Mouse (Mus musculus): ENCODE measurements around the gene Olfr393. TPM values are rescaled to one million over a fixed set of nuclear protein-coding genes. Genes with fewer than 3 reads are reported as not detected.

Olfr393 gene
- total RNA-seq (2021): not detected
- long read RNA-seq, experiment 1: 0 reads
- long read RNA-seq, experiment 2: 0 reads

DNA sequence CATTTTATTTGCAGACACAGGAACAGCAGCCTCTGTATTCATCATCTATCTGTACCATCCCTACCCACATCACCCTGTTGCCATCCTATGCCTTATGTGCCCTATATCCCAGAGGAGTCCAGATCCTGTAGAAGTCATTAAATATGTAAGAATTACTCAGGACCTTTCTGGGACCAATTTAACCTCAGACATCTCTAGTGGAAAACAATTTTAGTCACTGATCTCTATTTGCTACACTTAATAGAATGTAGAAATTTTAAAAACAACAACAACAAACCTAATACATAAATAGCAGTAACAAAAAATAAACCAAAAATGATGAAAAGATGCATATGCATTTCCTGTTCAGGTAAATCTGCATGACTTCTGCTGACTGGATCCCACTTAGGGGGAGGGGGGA lies at the start of gene Olfr393:
Olfr393 (minus strand) TSS at position 101 of the 400 bp plus-strand sequence.
- DNase-seq (ENCODE audit: low spot score in 2 of 2): no peak

DNA sequence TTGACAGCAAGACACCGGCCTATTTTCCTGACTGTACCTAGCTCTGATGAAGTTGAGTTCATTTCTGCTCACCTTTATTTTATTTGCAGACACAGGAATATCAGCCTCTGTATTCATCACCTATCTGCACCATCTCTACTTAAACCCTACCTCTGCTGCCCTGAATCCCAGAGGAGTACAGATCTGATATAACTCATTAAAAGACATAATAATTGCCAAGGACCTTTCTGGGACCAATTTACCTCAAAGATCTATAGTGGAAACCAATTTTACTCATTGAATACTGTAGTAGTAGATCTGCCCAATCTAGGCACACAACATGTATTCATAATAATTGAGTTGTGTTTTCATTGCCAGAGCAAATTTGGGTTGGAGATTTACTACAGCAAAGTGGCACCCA lies 39.4 kb upstream of the Olfr393 start, which contains the start of gene Olfr394:
Olfr394 (minus strand) TSS at position 101 of the 400 bp plus-strand sequence.
- DNase-seq (ENCODE audit: low spot score in 2 of 2): no peak

DNA sequence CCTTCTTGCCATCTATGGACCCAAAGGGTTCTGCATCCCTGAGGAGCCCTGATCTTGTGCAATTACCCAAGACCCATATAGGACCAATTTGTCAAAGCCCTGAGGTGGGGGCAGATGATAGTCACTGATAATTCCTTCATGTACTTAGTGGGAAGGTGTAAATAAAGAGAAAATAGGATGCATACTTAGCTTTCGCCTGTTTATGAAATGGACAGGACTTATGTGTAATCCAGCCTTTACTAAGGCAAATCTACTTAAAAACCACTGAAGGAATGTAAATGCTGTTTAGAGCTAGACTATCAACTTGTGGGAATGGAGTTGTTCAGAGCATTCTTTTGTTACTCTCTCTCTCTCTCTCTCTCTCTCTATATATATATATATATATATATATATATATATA lies 34.3 kb downstream of the Olfr393 start, which contains the start of gene Olfr392:
Olfr392 (minus strand) TSS at position 101 of the 400 bp plus-strand sequence.
- no peak for DNase-seq (ENCODE audit: low spot score in 2 of 2)

DNA sequence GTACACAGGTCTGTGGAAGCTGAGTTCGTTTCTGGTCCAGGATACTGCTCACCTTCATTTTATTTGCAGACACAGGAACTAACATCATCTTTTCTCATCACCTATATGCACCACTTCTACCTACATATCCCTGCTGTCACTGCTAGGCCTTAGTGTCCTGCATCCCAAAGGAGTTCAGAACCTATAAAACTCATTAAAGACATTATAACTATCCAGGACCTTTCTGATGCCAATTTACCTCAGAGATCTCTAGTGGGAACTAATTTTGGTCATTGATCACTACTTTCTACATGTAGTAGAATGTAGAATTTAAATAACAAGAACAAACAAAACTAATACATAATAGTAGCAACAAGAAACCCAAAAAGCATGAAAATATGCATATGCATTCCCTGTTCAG lies 48.3 kb downstream of the Olfr393 start, which contains the start of gene Olfr391-ps:
Olfr391-ps (minus strand) TSS at position 101 of the 400 bp plus-strand sequence.
- no peak for DNase-seq (ENCODE audit: low spot score in 2 of 2)

Other genes starting within 250 kb of the Olfr393 start
- not detected for gene Zfp735, start 162.7 kb downstream of the Olfr393 start, total RNA-seq (2021)
- gene Olfr389, start 70.7 kb downstream of the Olfr393 start, total RNA-seq (2021): not detected
- gene Olfr390, start 68.5 kb downstream of the Olfr393 start, total RNA-seq (2021): not detected
- gene Olfr391-ps, start 48.4 kb downstream of the Olfr393 start, total RNA-seq (2021): not detected
- gene Olfr392, start 34.4 kb downstream of the Olfr393 start, total RNA-seq (2021): not detected
- gene Olfr394, start 39.3 kb upstream of the Olfr393 start, total RNA-seq (2021): not detected
- not detected for gene Olfr395, start 57.8 kb upstream of the Olfr393 start, total RNA-seq (2021)
- not detected for gene Olfr23, start 85.2 kb upstream of the Olfr393 start, total RNA-seq (2021)
- gene Olfr397, start 109.4 kb upstream of the Olfr393 start, total RNA-seq (2021): not detected
- not detected for gene Olfr398, start 139.0 kb upstream of the Olfr393 start, total RNA-seq (2021)
- gene Olfr139, start 205.1 kb upstream of the Olfr393 start, total RNA-seq (2021): not detected
- gene Olfr399, start 205.2 kb upstream of the Olfr393 start, total RNA-seq (2021): not detected
- not detected for gene Zfp616, start 218.5 kb upstream of the Olfr393 start, total RNA-seq (2021)